Mouse (Mus musculus): Measurements from ENCODE around the gene Gm11034. TPM values are rescaled to one million over a fixed set of nuclear protein-coding genes. Genes with fewer than 3 reads are reported as not detected.

Gm11034 gene
- total and polyA plus RNA-seq, 3 experiments, result not detected

Other genes starting within 250 kb of the Gm11034 start
- 12.7 and 13.5 TPM in 2 replicates for gene Cyp4f18, start 204.0 kb downstream of the Gm11034 start, total RNA-seq (2012; rRNA removed)
- gene Cyp4f18, start 204.0 kb downstream of the Gm11034 start, total RNA-seq (2014; rRNA removed), result 37.4 and 38.3 TPM in 2 replicates
- gene Cyp4f18, start 204.0 kb downstream of the Gm11034 start, polyA plus RNA-seq (2012; ENCODE audit: insufficient read length, low read depth), result 31.7 and 34.8 TPM in 2 replicates
- not detected in 2 replicates for gene Olfr372, start 172.4 kb downstream of the Gm11034 start, total RNA-seq (2012; rRNA removed)
- not detected in 2 replicates for gene Olfr372, start 172.4 kb downstream of the Gm11034 start, total RNA-seq (2014; rRNA removed)
- gene Olfr372, start 172.4 kb downstream of the Gm11034 start, polyA plus RNA-seq (2012; ENCODE audit: insufficient read length, low read depth), result not detected in 2 replicates
- 0.04 TPM in 1 of 2 replicates, not detected in the other for gene Olfr373, start 130.5 kb downstream of the Gm11034 start, total RNA-seq (2012; rRNA removed)
- gene Olfr373, start 130.5 kb downstream of the Gm11034 start, total RNA-seq (2014; rRNA removed), result not detected in 2 replicates
- 0.29 and 0.30 TPM in 2 replicates for gene Olfr373, start 130.5 kb downstream of the Gm11034 start, polyA plus RNA-seq (2012; ENCODE audit: insufficient read length, low read depth)
- gene Olfr374, start 106.6 kb downstream of the Gm11034 start, total RNA-seq (2012; rRNA removed), result not detected in 2 replicates
- not detected in 2 replicates for gene Olfr374, start 106.6 kb downstream of the Gm11034 start, total RNA-seq (2014; rRNA removed)
- 0.19 TPM in 1 of 2 replicates, not detected in the other for gene Olfr374, start 106.6 kb downstream of the Gm11034 start, polyA plus RNA-seq (2012; ENCODE audit: insufficient read length, low read depth)
- gene Tpm4, start 78.7 kb downstream of the Gm11034 start, total RNA-seq (2012; rRNA removed), result 94.8 and 96.2 TPM in 2 replicates
- gene Tpm4, start 78.7 kb downstream of the Gm11034 start, total RNA-seq (2014; rRNA removed), result 284 and 318 TPM in 2 replicates
- gene Tpm4, start 78.7 kb downstream of the Gm11034 start, polyA plus RNA-seq (2012; ENCODE audit: insufficient read length, low read depth), result 203 and 218 TPM in 2 replicates
- gene Rab8a, start 52.4 kb downstream of the Gm11034 start, total RNA-seq (2012; rRNA removed), result 102 and 113 TPM in 2 replicates
- 165 and 190 TPM in 2 replicates for gene Rab8a, start 52.4 kb downstream of the Gm11034 start, total RNA-seq (2014; rRNA removed)
- 136 and 186 TPM in 2 replicates for gene Rab8a, start 52.4 kb downstream of the Gm11034 start, polyA plus RNA-seq (2012; ENCODE audit: insufficient read length, low read depth)
- 17.9 TPM in 2 replicates for gene Hsh2d, start 24.0 kb downstream of the Gm11034 start, total RNA-seq (2012; rRNA removed)
- gene Hsh2d, start 24.0 kb downstream of the Gm11034 start, total RNA-seq (2014; rRNA removed), result 25.1 and 26.1 TPM in 2 replicates
- 19.9 and 24.1 TPM in 2 replicates for gene Hsh2d, start 24.0 kb downstream of the Gm11034 start, polyA plus RNA-seq (2012; ENCODE audit: insufficient read length, low read depth)
- not detected in 2 replicates for gene Cib3, start 799 bp downstream of the Gm11034 start, total RNA-seq (2012; rRNA removed)
- gene Cib3, start 799 bp downstream of the Gm11034 start, total RNA-seq (2014; rRNA removed), result not detected in 2 replicates
- gene Cib3, start 799 bp downstream of the Gm11034 start, polyA plus RNA-seq (2012; ENCODE audit: insufficient read length, low read depth), result not detected in 2 replicates
- 33.1 and 38.1 TPM in 2 replicates for gene Fam32a, start 6.1 kb upstream of the Gm11034 start, total RNA-seq (2012; rRNA removed)
- 34.6 and 38.0 TPM in 2 replicates for gene Fam32a, start 6.1 kb upstream of the Gm11034 start, total RNA-seq (2014; rRNA removed)
- gene Fam32a, start 6.1 kb upstream of the Gm11034 start, polyA plus RNA-seq (2012; ENCODE audit: insufficient read length, low read depth), result 43.0 and 43.8 TPM in 2 replicates
- 30.3 and 31.4 TPM in 2 replicates for gene Ap1m1, start 26.4 kb upstream of the Gm11034 start, total RNA-seq (2012; rRNA removed)
- gene Ap1m1, start 26.4 kb upstream of the Gm11034 start, total RNA-seq (2014; rRNA removed), result 15.6 and 20.1 TPM in 2 replicates
- gene Ap1m1, start 26.4 kb upstream of the Gm11034 start, polyA plus RNA-seq (2012; ENCODE audit: insufficient read length, low read depth), result 80.0 and 86.1 TPM in 2 replicates
- 16.4 and 18.3 TPM in 2 replicates for gene Gm10282, start 91.6 kb upstream of the Gm11034 start, total RNA-seq (2012; rRNA removed)
- gene Gm10282, start 91.6 kb upstream of the Gm11034 start, total RNA-seq (2014; rRNA removed), result 76.4 and 77.7 TPM in 2 replicates
- gene Gm10282, start 91.6 kb upstream of the Gm11034 start, polyA plus RNA-seq (2012; ENCODE audit: insufficient read length, low read depth), result 125 and 176 TPM in 2 replicates
- not detected in 2 replicates for gene Klf2, start 105.4 kb upstream of the Gm11034 start, total RNA-seq (2012; rRNA removed)
- 0.12 and 0.16 TPM in 2 replicates for gene Klf2, start 105.4 kb upstream of the Gm11034 start, total RNA-seq (2014; rRNA removed)
- 0.74 and 1.4 TPM in 2 replicates for gene Klf2, start 105.4 kb upstream of the Gm11034 start, polyA plus RNA-seq (2012; ENCODE audit: insufficient read length, low read depth)
- 25.1 and 25.6 TPM in 2 replicates for gene Eps15l1, start 207.8 kb upstream of the Gm11034 start, total RNA-seq (2012; rRNA removed)
- gene Eps15l1, start 207.8 kb upstream of the Gm11034 start, total RNA-seq (2014; rRNA removed), result 21.7 and 22.2 TPM in 2 replicates
- gene Eps15l1, start 207.8 kb upstream of the Gm11034 start, polyA plus RNA-seq (2012; ENCODE audit: insufficient read length, low read depth), result 48.3 and 49.4 TPM in 2 replicates
- 4.0 and 5.3 TPM in 2 replicates for gene Calr3, start 230.2 kb upstream of the Gm11034 start, total RNA-seq (2012; rRNA removed)
- 2.5 and 2.8 TPM in 2 replicates for gene Calr3, start 230.2 kb upstream of the Gm11034 start, total RNA-seq (2014; rRNA removed)
- gene Calr3, start 230.2 kb upstream of the Gm11034 start, polyA plus RNA-seq (2012; ENCODE audit: insufficient read length, low read depth), result 2.5 and 3.1 TPM in 2 replicates
- gene 1700030K09Rik, start 230.2 kb upstream of the Gm11034 start, total RNA-seq (2012; rRNA removed), result 12.6 TPM in 2 replicates
- gene 1700030K09Rik, start 230.2 kb upstream of the Gm11034 start, total RNA-seq (2014; rRNA removed), result 9.7 and 9.8 TPM in 2 replicates
- 11.8 and 13.1 TPM in 2 replicates for gene 1700030K09Rik, start 230.2 kb upstream of the Gm11034 start, polyA plus RNA-seq (2012; ENCODE audit: insufficient read length, low read depth)

Measured in CH12.LX (cell line).